Mouse (Mus musculus) lung, adult 2 months (tissue): ENCODE measurements around the gene Zfp275.

ENCODE experiments used
- CTCF ChIP-seq: fragments of 200-500 bp; IDR thresholded peaks from 2 replicates; pipeline ENCODE4 v1.5.1; 2011; ENCODE audit warnings: mild to moderate bottlenecking, low read length, control low read depth; ENCODE audit not compliant: insufficient read depth
- POLR2A ChIP-seq: fragments of 200-500 bp; IDR thresholded peaks from 2 replicates; pipeline ENCODE4 v1.6.1; 2011; ENCODE audit warnings: low read depth, mild to moderate bottlenecking, control low read depth, low read length, borderline replicate concordance; ENCODE audit errors: extremely low read depth

DNA sequence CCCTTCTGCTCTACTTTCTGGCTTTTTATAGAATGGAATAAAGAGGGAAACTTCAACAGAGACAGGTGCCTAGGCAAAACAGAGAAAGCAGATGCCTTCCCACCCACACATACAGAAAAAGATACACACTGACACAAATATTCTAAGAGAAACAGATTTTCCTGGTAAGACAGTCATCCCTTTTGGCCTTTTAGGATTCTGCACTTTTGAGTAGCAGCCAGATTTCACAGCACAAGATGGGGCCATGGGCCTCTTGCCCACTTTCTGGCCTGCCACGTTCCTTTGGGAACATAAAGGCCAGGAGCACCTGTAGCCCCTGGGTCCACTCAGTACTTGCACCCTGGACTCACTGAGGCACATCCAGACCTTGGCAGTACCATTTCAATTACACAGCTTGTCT is 1.9 kb downstream of the Zfp275 start:
- TF ChIP-seq POLR2A (no peak), CTCF (no peak)
